Mouse (Mus musculus) midbrain, embryonic 12.5 days (tissue): ENCODE measurements at regions not wholly inside any gene's neighbourhood (a gene's known extent, or its start where the extent isn't known, plus 50 kb on each side); places are given as distances from the start of the nearest gene placed in this dataset.
"Not testable (repeated sequence)": the region's sequence is repeated elsewhere in the genome, so short reads cannot be mapped to it uniquely, and the experiment has no call there.

Experiments
- ATAC-seq: fragments of 200-750 bp; cut with Nextera tagmentation; 2 replicates; pipeline ENCODE4 v1.8.0; 2017; ENCODE audit warnings: low read depth, moderate TSS enrichment, moderate library complexity; ENCODE audit not compliant: low FRiP score
- H3K27ac ChIP-seq: fragments of 300-500 bp; sonication (generic); replicated peaks from 2 replicates; pipeline ENCODE4 v1.5.1; 2016; ENCODE audit warnings: mild to moderate bottlenecking
- H3K27me3 ChIP-seq: fragments of 300-500 bp; sonication (generic); 2 replicates; pipeline ENCODE4 v1.6.1; 2016; ENCODE audit warnings: mild to moderate bottlenecking
- H3K36me3 ChIP-seq: fragments of 300-500 bp; sonication (generic); 2 replicates; pipeline ENCODE4 v1.6.1; 2016
- H3K4me1 ChIP-seq: fragments of 300-500 bp; sonication (generic); 2 replicates; pipeline ENCODE4 v1.6.1; 2016
- H3K4me2 ChIP-seq: fragments of 300-500 bp; sonication (generic); replicated peaks from 2 replicates; pipeline ENCODE4 v1.6.1; 2016; ENCODE audit warnings: mild to moderate bottlenecking, moderate library complexity
- H3K4me3 ChIP-seq: fragments of 300-500 bp; sonication (generic); 2 replicates; pipeline ENCODE4 v1.5.1; 2016; ENCODE audit warnings: mild to moderate bottlenecking
- H3K9ac ChIP-seq: fragments of 300-500 bp; sonication (generic); replicated peaks from 2 replicates; pipeline ENCODE4 v1.6.1; 2016; ENCODE audit warnings: mild to moderate bottlenecking, moderate library complexity
- H3K9me3 ChIP-seq: fragments of 300-500 bp; sonication (generic); 2 replicates; pipeline ENCODE4 v1.6.1; 2016; ENCODE audit warnings: mild to moderate bottlenecking
- WGBS: fragments of 180-500 bp; shearing (Covaris S2); methylation state at CpG from one replicate; pipeline ENCODE4 v1.1.7; 2016; 5-methylcytosine and 5-hydroxymethylcytosine counted together

- no peaks in the 10 kb centered on the region for H3K36me3 ChIP-seq
- H3K4me3 ChIP-seq, result no peak overlapping the region
- 52% methylated on average over 2 of the region's 2 CpGs for WGBS
- no peak for ATAC-seq
- H3K9me3 ChIP-seq, result no peaks in the 10 kb centered on the region
- no peak overlapping the region for H3K27ac ChIP-seq
- no peaks in the 10 kb centered on the region for H3K27me3 ChIP-seq
- no peak overlapping the region for H3K4me2 ChIP-seq
- no peak overlapping the region for H3K9ac ChIP-seq
- no peaks in the 10 kb centered on the region for H3K4me1 ChIP-seq
These were observed 2017.1 kb upstream of the Pcdh20 start for GRCm38 (mm10) chr14:90488301-90488700.

GRCm38 (mm10) chr14:90447971-90448370, 1976.8 kb upstream of the Pcdh20 start:
- Histone ChIP-seq H3K4me3 (no peak overlapping the region), H3K27me3 (no peaks in the 10 kb centered on the region), H3K9ac (no peak overlapping the region), H3K27ac (no peak overlapping the region), H3K36me3 (no peaks in the 10 kb centered on the region), H3K4me2 (no peak overlapping the region), H3K4me1 (no peaks in the 10 kb centered on the region), H3K9me3 (no peaks in the 10 kb centered on the region)
- WGBS, result 71% methylated on average over 2 of the region's 2 CpGs
- no peak for ATAC-seq

GRCm38 (mm10) chr14:90432874-90433543, 1961.8 kb upstream of the Pcdh20 start:
- no peak overlapping the region for H3K4me3 ChIP-seq
- no peak overlapping the region for H3K4me2 ChIP-seq
- no peaks in the 10 kb centered on the region for H3K9me3 ChIP-seq
- no peaks in the 10 kb centered on the region for H3K4me1 ChIP-seq
- H3K9ac ChIP-seq, result no peak overlapping the region
- 51% methylated on average over 7 of the region's 7 CpGs for WGBS
- H3K36me3 ChIP-seq, result no peaks in the 10 kb centered on the region
- peak; percentile 71 for ATAC-seq
- no peak overlapping the region for H3K27ac ChIP-seq
- no peaks in the 10 kb centered on the region for H3K27me3 ChIP-seq

GRCm38 (mm10) chr14:90412707-90413106, 1941.5 kb upstream of the Pcdh20 start:
- Histone ChIP-seq H3K36me3 (no peaks in the 10 kb centered on the region), H3K9me3 (no peaks in the 10 kb centered on the region), H3K4me2 (no peak overlapping the region), H3K4me3 (no peak overlapping the region), H3K4me1 (no peaks in the 10 kb centered on the region), H3K27ac (no peak overlapping the region), H3K27me3 (no peaks in the 10 kb centered on the region), H3K9ac (no peak overlapping the region)
- no peak for ATAC-seq
- 77% methylated on average over 3 of the region's 3 CpGs for WGBS

- Histone ChIP-seq H3K4me3 (no peak overlapping the region), H3K4me2 (no peak overlapping the region), H3K9ac (no peak overlapping the region), H3K27ac (no peak overlapping the region), H3K36me3 (no peaks in the 10 kb centered on the region), H3K9me3 (no peaks in the 10 kb centered on the region), H3K4me1 (no peaks in the 10 kb centered on the region), H3K27me3 (no peaks in the 10 kb centered on the region)
- no peak for ATAC-seq
- WGBS, result 72% methylated on average over 2 of the region's 2 CpGs
These were observed 1935.2 kb upstream of the Pcdh20 start for GRCm38 (mm10) chr14:90406350-90406749.

- WGBS, result 91% methylated on average over 1 of the region's 1 CpGs
- Histone ChIP-seq H3K4me1 (no peaks in the 10 kb centered on the region), H3K9me3 (no peaks in the 10 kb centered on the region), H3K27ac (no peak overlapping the region), H3K9ac (no peak overlapping the region), H3K36me3 (no peaks in the 10 kb centered on the region), H3K4me3 (no peak overlapping the region), H3K27me3 (no peaks in the 10 kb centered on the region), H3K4me2 (no peak overlapping the region)
- peak; percentile 30; the same call in 1 of the 2 replicates for ATAC-seq
These were observed 1934.3 kb upstream of the Pcdh20 start for GRCm38 (mm10) chr14:90405476-90405875.

GRCm38 (mm10) chr14:90367256-90367936, 1896.2 kb upstream of the Pcdh20 start:
- no peaks in the 10 kb centered on the region for H3K4me1 ChIP-seq
- peak overlapping the region; percentile 49; the same call in 1 of the 2 replicates for H3K27ac ChIP-seq
- no peaks in the 10 kb centered on the region for H3K27me3 ChIP-seq
- ATAC-seq, result peak; percentile 70
- no peaks in the 10 kb centered on the region for H3K36me3 ChIP-seq
- H3K9ac ChIP-seq, result no peak overlapping the region
- H3K9me3 ChIP-seq, result no peaks in the 10 kb centered on the region
- no peak overlapping the region for H3K4me3 ChIP-seq
- WGBS, result 54% methylated on average over 3 of the region's 3 CpGs
- no peak overlapping the region for H3K4me2 ChIP-seq

- no peaks in the 10 kb centered on the region for H3K27me3 ChIP-seq
- WGBS, result 55% methylated on average over 3 of the region's 3 CpGs
- H3K36me3 ChIP-seq, result no peaks in the 10 kb centered on the region
- H3K9me3 ChIP-seq, result no peaks in the 10 kb centered on the region
- no peak overlapping the region for H3K4me2 ChIP-seq
- no peak overlapping the region for H3K9ac ChIP-seq
- 0 out of 2 replicates have a peak, but pooled peaks have one; percentile 13 for ATAC-seq
- H3K27ac ChIP-seq, result no peak overlapping the region
- no peaks in the 10 kb centered on the region for H3K4me1 ChIP-seq
- H3K4me3 ChIP-seq, result no peak overlapping the region
These were observed 1863.3 kb upstream of the Pcdh20 start for GRCm38 (mm10) chr14:90334541-90334940.

- not testable (repeated sequence) for H3K4me1 ChIP-seq, H3K27ac ChIP-seq, H3K4me2 ChIP-seq, H3K27me3 ChIP-seq, ATAC-seq, H3K36me3 ChIP-seq, H3K9me3 ChIP-seq, H3K4me3 ChIP-seq, H3K9ac ChIP-seq
- WGBS, result 93% methylated on average over 17 of the region's 18 CpGs
These were observed 1824.3 kb upstream of the Pcdh20 start for GRCm38 (mm10) chr14:90295456-90295855.

- no peaks in the 10 kb centered on the region for H3K36me3 ChIP-seq
- H3K27ac ChIP-seq, result no peak overlapping the region
- H3K4me3 ChIP-seq, result no peak overlapping the region
- no peak overlapping the region for H3K4me2 ChIP-seq
- ATAC-seq, result no peak
- 85% methylated on average over 3 of the region's 3 CpGs for WGBS
- no peaks in the 10 kb centered on the region for H3K4me1 ChIP-seq
- no peaks in the 10 kb centered on the region for H3K27me3 ChIP-seq
- no peaks in the 10 kb centered on the region for H3K9me3 ChIP-seq
- H3K9ac ChIP-seq, result no peak overlapping the region
These were observed 1774.8 kb upstream of the Pcdh20 start for GRCm38 (mm10) chr14:90246042-90246441.

- Histone ChIP-seq H3K36me3 (no peaks in the 10 kb centered on the region), H3K9ac (no peak overlapping the region), H3K9me3 (no peaks in the 10 kb centered on the region), H3K27me3 (no peaks in the 10 kb centered on the region), H3K4me1 (no peaks in the 10 kb centered on the region), H3K4me2 (no peak overlapping the region), H3K4me3 (no peak overlapping the region), H3K27ac (no peak overlapping the region)
- WGBS, result 84% methylated on average over 5 of the region's 5 CpGs
- no peak for ATAC-seq
These were observed 1761.5 kb upstream of the Pcdh20 start for GRCm38 (mm10) chr14:90232661-90233060.

- no peak overlapping the region for H3K27ac ChIP-seq
- H3K27me3 ChIP-seq, result no peaks in the 10 kb centered on the region
- no peak overlapping the region for H3K4me3 ChIP-seq
- no peak for ATAC-seq
- H3K9me3 ChIP-seq, result no peaks in the 10 kb centered on the region
- H3K36me3 ChIP-seq, result no peaks in the 10 kb centered on the region
- no peak overlapping the region for H3K4me2 ChIP-seq
- no peak overlapping the region for H3K9ac ChIP-seq
- no peaks in the 10 kb centered on the region for H3K4me1 ChIP-seq
These were observed 1729.1 kb upstream of the Pcdh20 start for GRCm38 (mm10) chr14:90200294-90200693.
